Mouse (Mus musculus): ENCODE measurements around the gene Nars2.

- TF ChIP-seq CTCF (IDR thresholded peaks at IDR 0.05; ENCODE audit: low read depth) (no peak), EP300 (IDR thresholded peaks at IDR 0.05; ENCODE audit: low read depth) (no peak)
Observed at GRCm38 (mm10) chr7:96910310-96910960, 40.9 kb upstream of the Nars2 start.

All from heart, postnatal 0 days (tissue).